Mouse (Mus musculus) spleen, adult 2 months (tissue): ENCODE results near the gene Efcab11. TPM values are rescaled to one million over a fixed set of nuclear protein-coding genes. Genes with fewer than 3 reads are reported as not detected.
"Not testable (repeated sequence)": the region's sequence is repeated elsewhere in the genome, so short reads cannot be mapped to it uniquely, and the experiment has no call there.

ENCODE experiments used
- DNase-seq, 2 experiments: peaks; one replicate each; pipeline versions ENCODE4 v3.0.0 to v3.0.0-alpha.2; 2012 to 2021; ENCODE audit warnings: low spot score in 2 of 2, low read depth in 1 of 2
- H3K27ac ChIP-seq: fragments of 200-500 bp; 2 replicates; pipeline ENCODE4 v1.5.1; 2012; ENCODE audit warnings: low read length, inconsistent platforms; ENCODE audit not compliant: insufficient read depth
- H3K27me3 ChIP-seq: fragments of 200-500 bp; 2 replicates; pipeline ENCODE4 v1.6.1; 2012; ENCODE audit warnings: mild to moderate bottlenecking, moderate library complexity, low read length, inconsistent platforms; ENCODE audit not compliant: control insufficient read depth, insufficient read depth
- H3K36me3 ChIP-seq: fragments of 200-500 bp; 2 replicates; pipeline ENCODE4 v1.6.1; 2012; ENCODE audit warnings: mild to moderate bottlenecking, low read length, inconsistent platforms; ENCODE audit not compliant: control insufficient read depth, insufficient read depth
- H3K4me1 ChIP-seq: fragments of 200-500 bp; 2 replicates; pipeline ENCODE4 v1.6.1; 2011; ENCODE audit warnings: inconsistent platforms; ENCODE audit not compliant: control insufficient read depth, insufficient read depth, insufficient read length
- H3K4me3 ChIP-seq: fragments of 200-500 bp; 2 replicates; pipeline ENCODE4 v1.5.1; 2011; ENCODE audit warnings: mild to moderate bottlenecking, inconsistent platforms; ENCODE audit not compliant: insufficient read depth, insufficient read length; ENCODE audit errors: extremely low read depth
- CTCF ChIP-seq: fragments of 200-500 bp; IDR thresholded peaks from 2 replicates; pipeline ENCODE4 v1.5.1; 2011; ENCODE audit warnings: mild to moderate bottlenecking, inconsistent platforms; ENCODE audit not compliant: insufficient read depth, insufficient read length, insufficient replicate concordance; ENCODE audit errors: extremely low read depth
- POLR2A ChIP-seq: fragments of 200-500 bp; IDR thresholded peaks from 2 replicates; pipeline ENCODE4 v1.6.1; 2011; ENCODE audit warnings: low read depth, low read length, inconsistent platforms
- WGBS: fragments of 180-500 bp; shearing (Covaris S2); methylation state at CpG from one replicate; pipeline ENCODE4 v1.1.7; 2018; 5-methylcytosine and 5-hydroxymethylcytosine counted together
- polyA plus RNA-seq: library from polyadenylated mRNA; depleted of rRNA; stranded (reverse); fragments of >200 nt; gene quantifications from 2 replicates; pipeline ENCODE4 v1.2.3, GENCODE M21; 2012

Gene Efcab11
- polyA plus RNA-seq, 1 experiment = 0.34 TPM

GRCm38 (mm10) chr12:99836404-99837131 is 47.7 kb downstream of the Efcab11 start:
- Histone ChIP-seq H3K27ac (no peak overlapping the region), H3K27me3 (no peaks in the 10 kb centered on the region), H3K4me3 (no peak overlapping the region), H3K4me1 (0 out of 2 replicates have a peak, but pooled peaks cover 2% of the 10 kb centered on the region), H3K36me3 (no peaks in the 10 kb centered on the region)
- no peak for TF ChIP-seq CTCF
- TF ChIP-seq POLR2A = no peak
- 56% methylated on average over 20 of the region's 20 CpGs for WGBS
- peak in 1 of 2 experiments; percentile 41 for DNase-seq

GRCm38 (mm10) chr12:99833476-99833875 is 50.8 kb downstream of the Efcab11 start:
- TF ChIP-seq POLR2A (no peak), CTCF (no peak)
- WGBS = 92% methylated on average over 1 of the region's 1 CpGs
- 0 out of 2 replicates have a peak, but pooled peaks cover 2% of the 10 kb centered on the region for H3K4me1 ChIP-seq
- no peaks in the 10 kb centered on the region for H3K36me3 ChIP-seq
- H3K4me3 ChIP-seq = no peak overlapping the region
- no peak overlapping the region for H3K27ac ChIP-seq
- no peaks in the 10 kb centered on the region for H3K27me3 ChIP-seq
- no peak for DNase-seq

GRCm38 (mm10) chr12:99822591-99822990 is 61.6 kb downstream of the Efcab11 start:
- Histone ChIP-seq H3K36me3 (no peaks in the 10 kb centered on the region), H3K27me3 (no peaks in the 10 kb centered on the region), H3K4me1 (no peaks in the 10 kb centered on the region), H3K4me3 (no peak overlapping the region), H3K27ac (no peak overlapping the region)
- 89% methylated on average over 4 of the region's 4 CpGs for WGBS
- TF ChIP-seq CTCF = no peak
- TF ChIP-seq POLR2A = no peak
- no peak for DNase-seq

- DNase-seq = no peak
- no peaks in the 10 kb centered on the region for H3K36me3 ChIP-seq
- H3K27ac ChIP-seq = 0 out of 2 replicates have a peak overlapping the region, but pooled peaks have one; percentile 1
- H3K4me3 ChIP-seq = no peak overlapping the region
- no peaks in the 10 kb centered on the region for H3K4me1 ChIP-seq
- no peaks in the 10 kb centered on the region for H3K27me3 ChIP-seq
- 37% methylated on average over 12 of the region's 12 CpGs for whole genome bisulfite sequencing
- TF ChIP-seq POLR2A (no peak), CTCF (no peak)
Measured at GRCm38 (mm10) chr12:99821309-99821934, 62.8 kb downstream of the Efcab11 start.

- no peaks in the 10 kb centered on the region for H3K27me3 ChIP-seq
- TF ChIP-seq POLR2A (no peak), CTCF (no peak)
Measured at GRCm38 (mm10) chr12:99819186-99819974, 64.9 kb downstream of the Efcab11 start.

GRCm38 (mm10) chr12:99818006-99818405 is 66.2 kb downstream of the Efcab11 start:
- H3K4me1 ChIP-seq, H3K36me3 ChIP-seq, H3K27ac ChIP-seq, H3K27me3 ChIP-seq, DNase-seq, H3K4me3 ChIP-seq: not testable (repeated sequence)
- WGBS = 95% methylated on average over 16 of the region's 16 CpGs

More at GRCm38 (mm10) chr12:99819186-99819974, 64.9 kb downstream of the Efcab11 start:
- Histone ChIP-seq H3K27ac (no peak overlapping the region), H3K4me1 (no peaks in the 10 kb centered on the region), H3K4me3 (no peak overlapping the region), H3K36me3 (no peaks in the 10 kb centered on the region)
- WGBS = 74% methylated on average over 4 of the region's 4 CpGs
- no peak for DNase-seq
